Mouse (Mus musculus) G1E (cell line): ENCODE measurements around the gene Fut7.

ENCODE experiments used
- CTCF ChIP-seq: IDR thresholded peaks from 2 replicates; pipeline ENCODE4 v1.5.1; 2012; ENCODE audit warnings: low read depth, low read length, inconsistent platforms, mixed read lengths
- GATA1 ChIP-seq: IDR thresholded peaks from 2 replicates; pipeline ENCODE4 v1.6.1; 2012; ENCODE audit warnings: borderline replicate concordance, low read length, inconsistent platforms, mixed read lengths
- GATA2 ChIP-seq: IDR thresholded peaks from 2 replicates; pipeline ENCODE4 v1.6.1; 2012; ENCODE audit warnings: low read depth, low read length, inconsistent platforms, borderline replicate concordance
- TAL1 ChIP-seq: conservative IDR thresholded peaks from 2 replicates; pipeline ENCODE4 v1.6.1; 2012; ENCODE audit warnings: low read depth, low read length, inconsistent platforms, mixed read lengths

- TF ChIP-seq CTCF (no peak), TAL1 (no peak), GATA1 (no peak), GATA2 (no peak)
Measured at GRCm38 (mm10) chr2:25461407-25461806, 38.3 kb downstream of the Fut7 start.
